Mouse (Mus musculus) heart, adult 8-10 months (tissue): ENCODE measurements around the gene Ccnjl. TPM values are rescaled to one million over a fixed set of nuclear protein-coding genes. Genes with fewer than 3 reads are reported as not detected.

Source experiments
- DNase-seq: peaks from one replicate; pipeline ENCODE4 v3.0.0; 2022; ENCODE audit warnings: low spot score
- total RNA-seq, 4 experiments: library from RNA; stranded (reverse); gene quantifications; 2 replicates each; pipeline ENCODE4 v1.2.4; 2022

The Ccnjl gene
- total RNA-seq, 4 experiments from 2014 or later, result 0.87 to 2.2 (median 1.4) TPM

DNA sequence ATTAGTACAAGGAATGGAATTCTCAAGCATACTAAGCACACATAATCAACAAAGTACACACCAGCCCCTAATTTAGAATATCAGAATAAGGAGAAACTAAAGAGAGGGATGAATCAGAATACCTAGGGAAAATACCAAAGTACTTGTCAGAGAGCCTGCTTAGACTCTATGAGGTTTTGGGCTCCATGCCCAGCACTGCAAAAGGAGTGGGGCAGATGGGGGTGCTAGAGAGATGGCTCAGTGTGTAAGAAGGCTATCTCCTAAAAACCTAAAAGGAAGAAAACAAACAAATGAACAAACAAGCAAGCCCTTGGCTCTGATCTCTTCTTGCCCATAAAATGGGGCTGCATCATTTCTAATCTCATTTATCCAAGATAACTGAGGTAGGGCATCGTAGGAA lies 95.8 kb downstream of the Ccnjl start:
- no peak for DNase-seq

DNA sequence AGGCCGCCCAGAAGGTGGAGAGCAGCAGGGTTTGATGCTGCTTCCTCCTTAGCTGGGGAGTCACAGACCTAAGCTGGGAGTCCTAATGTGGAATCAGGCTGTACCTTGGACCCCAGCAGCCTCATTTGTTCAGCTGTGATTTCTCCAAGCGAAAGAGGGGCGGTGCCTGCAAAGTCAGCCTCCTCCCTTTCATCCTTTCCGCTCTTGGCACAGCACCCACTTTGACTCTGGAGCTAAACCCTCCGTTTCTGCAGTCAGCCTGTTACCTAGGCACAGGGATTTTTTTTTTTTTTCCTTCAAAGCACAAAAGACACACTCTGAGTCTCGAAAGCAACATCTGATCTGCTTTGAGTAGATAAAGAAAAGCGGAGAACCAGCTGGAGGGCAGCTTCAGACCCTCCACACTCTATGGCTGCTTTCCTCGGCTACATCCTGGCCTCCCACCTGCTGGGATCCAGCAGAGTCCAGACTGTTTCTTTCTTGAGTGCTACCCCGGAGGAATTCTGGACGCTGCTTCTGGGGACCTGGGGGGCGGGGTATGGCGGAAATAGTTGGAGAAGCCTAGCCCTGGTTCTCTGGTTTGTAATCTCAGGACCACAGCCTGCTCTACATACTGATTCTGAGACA lies 97.8 kb downstream of the Ccnjl start:
- peak; percentile 41 for DNase-seq

DNA sequence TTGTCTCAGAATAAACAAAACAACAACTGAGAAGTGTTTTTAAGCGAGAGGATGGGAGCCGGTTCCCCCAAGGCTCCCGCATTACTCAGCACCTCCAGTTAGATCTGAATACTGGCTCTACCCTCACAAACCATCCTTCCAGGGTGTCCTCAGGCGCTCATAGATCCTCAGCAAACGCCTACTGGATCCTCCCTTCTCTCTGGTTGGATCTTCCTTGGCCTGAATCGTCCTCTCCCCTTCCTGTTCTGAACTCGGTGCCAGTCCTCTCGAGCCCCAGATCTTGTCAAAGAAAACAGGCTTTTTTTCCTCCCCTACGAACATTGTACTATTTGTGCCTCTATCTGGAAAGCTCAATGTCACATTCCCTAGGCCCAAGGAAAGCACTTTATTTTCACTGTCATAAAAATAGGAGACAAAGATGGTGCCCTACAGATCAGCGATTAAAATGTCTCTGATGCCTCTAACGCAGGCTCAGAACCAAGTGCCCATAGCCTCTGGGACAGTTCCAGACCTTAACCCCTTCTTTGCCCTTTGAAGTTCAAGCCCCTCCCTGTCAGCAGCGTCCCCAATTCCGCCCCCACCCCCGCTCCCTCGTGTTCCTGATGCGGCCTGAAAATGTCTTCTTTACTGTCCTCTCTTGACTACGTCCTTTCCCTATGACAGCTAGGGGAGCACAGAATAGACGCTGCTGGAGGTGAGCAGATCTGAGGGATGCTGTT lies 98.5 kb downstream of the Ccnjl start:
- no peak for DNase-seq

DNA sequence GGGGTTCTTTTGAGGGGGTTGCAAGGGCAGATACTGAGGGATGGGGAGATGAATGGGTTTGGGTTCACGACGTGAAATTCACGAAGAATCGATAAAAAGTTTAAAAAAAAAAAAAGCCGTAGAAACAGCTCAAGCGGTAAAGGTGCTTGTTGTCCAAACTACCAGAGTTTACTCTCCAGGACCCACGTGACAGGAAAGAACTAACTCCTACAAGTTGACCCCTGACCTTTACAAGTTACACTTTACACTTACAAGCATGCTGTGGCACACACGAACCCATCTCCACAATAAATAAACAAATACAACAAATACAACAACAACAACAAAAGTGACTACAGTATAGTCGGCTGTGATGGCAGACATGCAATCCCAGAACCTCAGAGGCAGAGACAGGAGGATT lies 103.1 kb downstream of the Ccnjl start:
- no peak for DNase-seq

DNA sequence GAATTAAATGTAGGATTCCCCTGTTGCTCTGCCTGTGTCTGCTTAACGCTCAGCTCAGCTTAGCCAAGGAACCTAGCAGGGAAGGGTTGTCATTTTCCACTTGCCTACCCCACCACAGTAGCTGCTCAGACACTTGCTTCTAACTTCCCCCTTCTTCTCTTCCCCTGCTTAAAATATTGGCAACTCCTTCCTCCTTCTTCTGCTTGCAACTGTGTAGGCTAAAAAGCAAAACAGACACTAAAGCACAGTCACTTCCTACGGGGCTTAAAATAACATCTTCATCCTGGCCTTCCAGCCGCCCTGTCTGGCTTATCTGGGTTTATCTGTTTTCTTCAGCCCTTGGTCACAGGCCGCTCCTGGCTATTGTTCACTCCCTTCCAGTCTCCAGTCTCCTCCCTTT lies 104.0 kb downstream of the Ccnjl start:
- peak; percentile 34 for DNase-seq

DNA sequence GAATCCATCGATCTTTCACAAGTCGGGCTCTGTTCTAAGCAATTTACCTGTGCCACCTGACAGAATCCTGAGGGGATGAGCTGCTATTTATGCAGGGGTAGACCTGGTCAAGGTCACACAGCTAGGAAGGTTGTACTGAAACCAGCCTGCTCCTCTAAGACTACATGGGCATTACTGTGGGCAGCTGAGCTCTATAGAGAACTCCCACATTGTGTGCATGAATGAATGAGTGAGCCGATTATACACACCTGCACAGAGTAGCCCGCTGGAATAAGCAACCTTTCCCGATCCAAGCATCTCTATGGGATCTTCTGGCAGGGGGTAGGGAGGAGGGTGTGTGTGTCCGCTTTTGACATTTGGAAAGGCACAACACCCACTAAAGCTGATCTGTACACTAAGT lies 104.6 kb downstream of the Ccnjl start:
- DNase-seq, result no peak

DNA sequence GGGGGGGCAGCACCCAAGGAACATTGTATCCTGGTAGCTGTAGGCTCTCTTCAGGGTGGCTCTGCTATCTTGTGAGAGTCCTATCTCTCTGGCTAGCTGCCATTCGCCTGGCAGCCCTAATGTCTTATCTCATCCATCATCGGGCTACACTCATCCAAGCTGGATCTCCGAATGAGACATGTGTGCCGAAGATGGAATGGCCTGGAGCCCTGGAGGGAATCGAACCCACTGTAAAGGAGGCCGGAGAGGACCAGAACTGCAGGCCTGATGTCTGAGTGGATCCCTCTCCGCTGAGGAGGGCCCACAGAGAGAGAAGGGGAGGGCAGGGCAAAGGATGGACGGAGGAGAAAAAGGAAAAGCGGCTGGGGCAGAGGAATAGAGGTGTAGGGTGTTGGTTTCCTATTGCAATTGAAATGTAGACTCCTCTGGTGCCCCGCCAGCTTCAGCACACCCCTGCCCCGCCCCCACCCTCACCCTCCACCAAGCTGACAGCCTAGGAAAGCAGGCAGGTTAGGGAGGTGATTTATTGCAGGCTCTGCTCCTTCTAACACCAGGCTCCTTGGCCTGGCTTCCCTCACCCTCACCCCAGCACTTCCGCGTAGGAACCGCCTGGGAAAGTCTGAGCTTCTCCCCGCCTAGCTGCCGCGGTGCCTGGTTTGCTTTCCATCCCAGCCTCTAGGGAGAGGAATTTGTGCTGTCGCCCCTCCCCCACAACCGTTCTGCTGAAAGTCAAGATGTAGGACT lies 105.2 kb downstream of the Ccnjl start:
- DNase-seq, result peak; percentile 81

Other genes with a start within 250 kb of the Ccnjl start
- 10 to 100 TPM; 77.5 to 93.9 (median 90.6) TPM for gene Pttg1, start 102.5 kb upstream of the Ccnjl start, total RNA-seq
- 10 to 100 TPM; 28.0 to 30.8 (median 30.1) TPM for gene Slu7, start 95.0 kb upstream of the Ccnjl start, total RNA-seq
- gene C1qtnf2, start 54.5 kb upstream of the Ccnjl start, total RNA-seq, result 1 to 10 TPM; 3.6 to 5.2 (median 4.0) TPM
- under 1 TPM; 0.22 to 0.57 (median 0.48) TPM for gene 4933415A04Rik, start 58.3 kb downstream of the Ccnjl start, total RNA-seq
- not detected for gene Fabp6, start 72.8 kb downstream of the Ccnjl start, total RNA-seq
- gene Pwwp2a, start 153.2 kb downstream of the Ccnjl start, total RNA-seq, result 10 to 100 TPM; 13.8 to 18.4 (median 15.7) TPM
- gene Ttc1, start 219.2 kb downstream of the Ccnjl start, total RNA-seq, result 10 to 100 TPM; 52.3 to 63.5 (median 57.6) TPM